Mouse (Mus musculus): ENCODE results near the gene Lbx2.

Gene Lbx2

DNA sequence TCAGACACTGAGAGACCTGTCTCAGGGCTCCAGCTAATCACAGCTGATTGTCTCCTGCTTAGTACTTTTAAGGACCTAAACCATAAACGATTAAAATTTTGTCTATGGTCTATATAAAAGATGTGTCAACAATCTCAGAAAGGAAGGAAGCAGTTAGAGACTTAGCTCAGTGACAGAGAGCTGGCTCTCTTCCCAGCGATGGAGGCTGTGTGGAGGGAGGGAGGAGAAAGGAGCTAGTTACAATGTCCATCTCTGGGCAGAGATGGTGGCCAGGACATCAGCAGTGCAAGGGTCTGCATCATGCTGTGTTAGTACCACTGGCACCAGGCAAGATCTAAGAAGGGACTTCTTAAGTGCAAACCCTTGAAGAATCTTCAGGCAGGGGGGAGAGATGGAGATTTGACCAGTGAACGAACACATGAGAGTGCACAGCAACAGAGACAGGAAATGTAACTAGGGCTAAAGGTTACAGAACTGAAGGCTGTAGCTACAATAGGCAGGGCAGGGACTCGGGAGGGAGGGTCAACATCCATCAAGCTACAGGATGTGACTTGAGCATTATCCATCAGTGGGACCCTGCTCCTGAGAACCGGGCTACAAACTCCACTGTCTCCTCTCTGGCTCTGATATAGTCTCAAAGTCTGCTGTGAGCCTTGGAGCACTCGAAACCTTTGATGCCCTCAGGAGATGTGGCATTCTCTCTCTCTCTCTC lies 6.4 kb downstream of the Lbx2 start:
- no peak for TF ChIP-seq GATA4 (IDR thresholded peaks at IDR 0.05; ENCODE audit: insufficient replicate concordance, low read length)

DNA sequence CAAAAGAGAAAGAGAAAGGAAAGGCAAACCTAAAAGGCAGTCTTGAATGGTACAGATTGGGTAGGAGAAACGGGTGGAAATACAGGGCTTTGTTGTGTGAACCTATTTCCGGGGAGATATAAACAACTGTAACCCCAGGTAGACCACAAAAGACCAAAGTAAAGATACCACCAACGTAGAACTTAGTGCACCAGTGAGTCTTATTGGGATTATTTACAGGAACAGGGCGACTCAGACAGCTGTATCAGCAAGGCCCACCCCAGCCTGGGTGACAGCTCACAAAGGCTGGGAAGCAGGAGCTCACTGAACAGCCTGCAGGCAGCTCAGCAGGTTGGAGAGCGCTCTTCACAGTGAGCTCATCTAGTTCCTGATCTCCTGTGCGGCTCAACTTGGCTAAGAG lies 9.8 kb downstream of the Lbx2 start:
- no peak for TF ChIP-seq GATA4 (IDR thresholded peaks at IDR 0.05; ENCODE audit: insufficient replicate concordance, low read length)

DNA sequence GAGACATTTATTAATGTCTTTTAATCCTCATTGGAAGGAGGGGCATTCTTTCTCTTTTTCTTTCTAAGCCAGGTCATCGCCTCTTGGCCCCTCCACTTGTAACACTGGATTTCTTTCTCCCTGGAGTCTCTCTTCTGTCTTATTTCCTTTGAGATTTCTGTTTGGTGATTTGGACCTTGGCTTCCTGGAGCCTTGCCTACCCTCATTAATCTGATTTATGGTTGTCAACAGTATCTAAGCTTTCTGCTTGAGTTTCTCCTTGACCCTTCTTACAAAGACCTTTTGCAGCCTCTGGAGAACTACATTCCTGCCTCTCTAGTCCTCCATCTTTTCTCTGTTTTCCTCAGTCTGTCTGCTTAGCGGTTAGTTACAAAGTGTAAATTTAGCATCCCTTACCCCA lies 12.2 kb downstream of the Lbx2 start:
- TF ChIP-seq GATA4 (IDR thresholded peaks at IDR 0.05; ENCODE audit: insufficient replicate concordance, low read length) = no peak

DNA sequence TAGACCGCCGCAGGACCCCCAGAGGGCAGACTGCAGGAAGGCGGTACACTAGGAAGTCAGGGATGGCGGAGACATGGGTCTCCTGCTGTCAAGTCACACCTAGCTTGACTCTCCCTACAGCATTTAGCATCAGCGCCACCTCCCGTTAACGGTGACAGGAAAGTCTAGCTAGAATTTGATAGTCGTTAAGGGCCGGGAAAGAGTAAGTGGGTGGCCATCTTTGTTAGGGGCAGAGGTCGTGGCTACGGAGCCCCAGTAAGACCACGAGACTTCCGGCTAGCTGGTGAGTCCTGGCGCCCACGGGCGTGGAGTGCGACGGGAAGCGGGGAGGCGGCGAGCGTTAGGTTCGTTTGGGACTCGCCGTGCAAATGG lies 15.1 kb downstream of the Lbx2 start, which contains the start of the genes Ccdc142 and Gm42688:
TSS of gene Ccdc142 (plus strand) at position 286 of the 372 bp plus-strand sequence.
TSS of gene Gm42688 (plus strand) at position 302 of the 372 bp plus-strand sequence.
- no peak; the same call in 1 of the 2 replicates for TF ChIP-seq GATA4 (IDR thresholded peaks at IDR 0.05; ENCODE audit: insufficient replicate concordance, low read length)

DNA sequence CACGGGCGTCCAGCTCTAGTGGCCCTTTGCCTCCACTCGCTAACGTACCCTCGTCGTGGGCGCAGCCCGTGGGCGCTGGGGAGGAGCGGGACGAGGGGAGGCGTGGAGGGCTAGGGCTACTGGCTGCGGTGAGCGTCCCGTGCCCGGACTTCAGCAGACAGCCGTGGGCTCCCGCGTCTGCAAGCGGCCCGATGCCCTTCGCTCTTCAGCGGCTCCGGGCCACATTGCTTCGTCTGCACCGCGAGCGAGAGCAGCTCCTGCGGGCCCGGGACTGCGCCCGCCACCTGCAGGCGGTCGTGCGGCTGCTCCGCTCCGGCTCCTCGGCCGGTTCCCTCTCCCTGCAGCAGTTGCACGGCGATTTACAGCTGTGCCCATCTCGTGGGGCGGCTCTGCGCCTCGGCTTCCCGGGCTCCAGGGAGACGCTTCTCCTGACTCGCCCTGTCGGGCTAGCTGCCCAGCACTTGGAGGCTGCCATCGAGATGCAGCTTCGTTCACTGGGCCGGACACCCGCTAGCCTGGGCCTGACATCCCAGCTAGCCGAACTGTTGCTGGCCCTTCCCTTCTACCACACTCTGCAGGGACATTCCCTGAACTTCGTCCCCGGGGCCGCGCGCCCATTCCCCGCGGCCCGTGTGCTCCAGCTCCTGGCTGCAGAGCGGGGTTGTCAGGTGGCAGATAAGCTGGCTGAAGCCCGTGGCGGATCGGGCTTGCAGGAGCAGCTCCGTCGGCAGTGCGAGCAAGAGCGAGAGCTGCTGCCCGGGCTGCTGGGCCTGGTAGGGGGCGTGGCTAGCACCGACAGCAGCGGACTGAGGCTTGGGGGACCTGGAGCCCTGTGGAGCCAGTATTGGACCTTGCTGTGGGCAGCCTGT lies 15.8 kb downstream of the Lbx2 start:
- TF ChIP-seq GATA4 (IDR thresholded peaks at IDR 0.05; ENCODE audit: insufficient replicate concordance, low read length) = no peak; the same call in 1 of the 2 replicates

DNA sequence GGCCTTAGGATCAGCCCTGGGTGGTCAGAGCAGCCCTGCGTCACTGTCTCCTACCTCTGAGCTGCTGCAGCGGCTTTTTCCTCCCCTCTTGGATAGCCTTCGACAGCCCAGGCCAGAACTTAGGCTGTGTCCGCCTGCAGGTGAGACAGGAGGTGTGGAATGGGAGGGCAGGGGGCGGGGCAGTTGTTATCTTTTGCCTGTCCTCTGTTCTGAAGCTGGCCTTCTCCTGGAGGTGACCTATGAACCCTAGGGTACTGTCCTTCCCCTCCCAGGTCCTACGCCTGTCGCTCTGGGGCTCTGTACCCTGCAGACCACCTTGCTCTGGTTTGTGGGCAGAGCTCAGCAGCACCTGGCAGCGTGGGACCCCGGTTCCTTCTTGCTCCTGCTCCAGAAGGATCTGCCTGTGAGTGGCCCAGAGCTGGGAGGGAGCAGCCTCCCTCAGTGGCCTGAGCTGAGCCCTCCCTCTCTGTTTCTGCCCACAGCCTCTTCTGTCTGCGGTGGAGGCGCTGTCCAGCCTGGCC lies 17.0 kb downstream of the Lbx2 start:
- TF ChIP-seq GATA4 (IDR thresholded peaks at IDR 0.05; ENCODE audit: insufficient replicate concordance, low read length) = peak; percentile 72; the same call in 1 of the 2 replicates

DNA sequence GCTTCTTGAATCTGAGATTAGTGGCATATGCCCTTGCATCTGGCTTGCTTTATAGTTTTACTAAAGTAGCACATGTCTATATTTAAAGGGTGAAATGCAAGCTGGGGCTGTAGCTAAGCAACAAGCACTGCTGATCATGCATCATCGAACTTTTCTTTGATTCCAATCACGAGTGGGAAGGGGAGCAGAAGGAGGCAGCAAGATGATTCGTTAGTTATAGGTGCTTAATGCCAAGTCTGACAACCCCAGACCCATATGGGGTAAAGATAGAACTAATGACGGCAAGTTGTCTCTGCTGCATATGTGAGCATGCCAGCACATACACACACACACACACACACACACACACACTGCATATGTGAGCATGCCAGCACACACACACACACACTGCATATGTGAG lies 18.0 kb downstream of the Lbx2 start:
- no peak for TF ChIP-seq GATA4 (IDR thresholded peaks at IDR 0.05; ENCODE audit: insufficient replicate concordance, low read length)

DNA sequence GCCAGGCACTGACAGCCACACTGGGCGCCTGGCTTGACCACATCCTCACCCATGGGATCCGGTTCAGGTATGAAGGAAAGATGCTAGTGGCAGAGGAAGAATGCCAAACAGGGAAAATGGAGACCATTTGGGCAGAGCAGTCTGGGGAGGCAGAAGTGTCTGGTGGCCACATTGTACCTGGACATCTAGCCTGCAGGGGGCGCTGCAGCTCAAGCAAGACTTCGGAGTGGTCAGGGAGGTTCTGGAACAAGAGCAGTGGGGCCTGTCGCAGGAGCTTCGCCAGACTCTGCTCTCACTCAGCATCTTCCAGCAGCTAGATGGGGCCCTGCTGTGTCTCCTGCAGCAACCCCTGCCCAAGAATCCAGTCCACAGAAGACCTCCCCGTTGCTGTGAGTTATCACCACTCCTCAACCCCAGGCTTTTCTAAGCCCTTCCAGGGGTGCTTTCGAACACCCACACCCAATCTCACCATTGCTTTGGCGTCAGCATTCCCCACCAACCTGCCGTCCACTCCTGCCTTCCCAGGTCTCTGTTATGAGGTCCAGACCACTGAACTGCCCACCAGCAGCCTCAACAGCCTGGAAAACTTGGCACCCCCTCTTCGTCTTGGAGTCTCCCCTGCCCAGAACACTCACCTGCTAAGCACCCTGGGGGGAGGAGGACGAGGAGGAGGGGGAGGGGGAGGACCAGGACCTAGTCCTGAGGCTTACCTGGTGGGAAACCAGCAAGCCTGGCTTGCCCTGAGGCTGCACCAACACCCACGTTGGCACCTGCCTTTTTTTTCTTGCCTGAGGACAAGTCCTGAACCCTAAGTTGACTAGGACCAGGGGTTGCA lies 21.6 kb downstream of the Lbx2 start:
- no peak for TF ChIP-seq GATA4 (IDR thresholded peaks at IDR 0.05; ENCODE audit: insufficient replicate concordance, low read length)

DNA sequence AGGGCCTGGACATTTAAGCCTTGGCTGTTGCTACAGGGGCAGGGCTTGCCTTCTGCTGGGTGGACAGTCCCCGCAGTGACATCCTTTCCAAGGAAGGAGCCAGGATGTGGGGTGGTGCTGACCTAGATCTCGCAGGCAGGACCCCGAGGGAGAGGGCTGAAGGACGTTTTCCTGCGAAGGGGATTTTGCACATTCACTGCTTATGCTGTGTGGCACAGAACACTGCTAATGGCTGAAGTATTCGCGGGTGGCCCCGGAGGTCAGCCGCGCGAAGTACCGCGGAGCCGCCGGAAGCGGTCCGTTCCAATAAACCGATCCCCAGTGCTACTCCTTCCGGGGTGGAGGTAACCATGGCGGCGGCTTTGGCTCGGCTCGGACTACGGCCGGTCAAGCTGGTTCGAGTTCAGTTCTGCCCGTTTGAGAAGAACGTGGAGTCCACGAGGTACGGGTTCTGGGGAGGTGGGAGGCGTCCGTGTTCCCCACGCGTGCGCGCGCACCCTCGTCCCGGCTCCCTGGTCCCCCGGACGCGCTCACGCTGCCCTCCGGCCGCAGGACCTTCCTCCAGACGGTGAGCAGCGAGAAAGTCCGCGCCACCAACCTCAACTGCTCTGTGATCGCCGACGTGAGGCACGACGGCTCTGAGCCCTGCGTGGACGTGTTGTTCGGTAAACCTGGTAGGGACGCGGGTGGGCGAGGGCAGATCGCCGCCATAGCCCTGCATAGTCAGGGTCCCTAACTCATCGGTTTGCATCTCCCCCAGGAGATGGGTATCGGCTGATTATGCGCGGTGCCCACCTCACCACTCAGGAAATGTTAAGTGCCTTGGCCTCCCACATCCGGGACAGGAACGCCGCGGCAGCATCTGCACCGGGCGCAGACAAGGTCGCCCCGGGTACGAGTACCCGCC lies 22.8 kb downstream of the Lbx2 start, which contains the start of gene Mrpl53:
TSS of gene Mrpl53 (plus strand) at position 279 of the 907 bp plus-strand sequence.
- peak; percentile 4; the same call in 1 of the 2 replicates for TF ChIP-seq GATA4 (IDR thresholded peaks at IDR 0.05; ENCODE audit: insufficient replicate concordance, low read length)

DNA sequence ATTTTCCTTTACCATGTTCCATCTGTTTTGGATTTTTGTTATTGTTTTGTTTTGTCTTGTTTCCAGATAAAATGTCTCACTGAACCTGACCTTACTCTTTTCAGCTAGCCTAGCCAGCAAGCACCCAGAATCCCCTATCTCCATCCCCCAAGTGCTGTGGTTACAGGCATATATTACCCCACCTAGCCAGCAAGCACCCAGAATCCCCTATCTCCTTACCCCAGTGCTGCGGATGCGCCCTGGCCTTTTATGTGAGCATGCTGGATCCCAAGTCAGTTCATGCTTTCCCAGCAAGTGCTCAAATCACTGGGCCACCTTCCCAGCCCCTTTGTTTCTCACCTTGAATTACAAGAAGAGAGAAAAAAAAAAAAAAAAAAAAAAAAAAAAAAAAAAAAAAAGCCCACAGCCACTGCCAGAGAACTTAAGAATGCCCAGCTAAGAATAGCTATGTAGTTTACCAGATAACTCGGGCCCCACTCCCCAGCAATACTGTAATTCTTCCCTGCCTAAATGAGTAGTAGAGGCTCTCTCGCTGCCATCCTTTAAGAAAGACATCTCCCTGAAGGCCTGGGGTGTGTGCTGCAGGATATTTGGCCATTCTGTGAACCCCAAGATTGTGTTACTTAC lies 25.5 kb downstream of the Lbx2 start:
- TF ChIP-seq GATA4 (IDR thresholded peaks at IDR 0.05; ENCODE audit: insufficient replicate concordance, low read length) = no peak

DNA sequence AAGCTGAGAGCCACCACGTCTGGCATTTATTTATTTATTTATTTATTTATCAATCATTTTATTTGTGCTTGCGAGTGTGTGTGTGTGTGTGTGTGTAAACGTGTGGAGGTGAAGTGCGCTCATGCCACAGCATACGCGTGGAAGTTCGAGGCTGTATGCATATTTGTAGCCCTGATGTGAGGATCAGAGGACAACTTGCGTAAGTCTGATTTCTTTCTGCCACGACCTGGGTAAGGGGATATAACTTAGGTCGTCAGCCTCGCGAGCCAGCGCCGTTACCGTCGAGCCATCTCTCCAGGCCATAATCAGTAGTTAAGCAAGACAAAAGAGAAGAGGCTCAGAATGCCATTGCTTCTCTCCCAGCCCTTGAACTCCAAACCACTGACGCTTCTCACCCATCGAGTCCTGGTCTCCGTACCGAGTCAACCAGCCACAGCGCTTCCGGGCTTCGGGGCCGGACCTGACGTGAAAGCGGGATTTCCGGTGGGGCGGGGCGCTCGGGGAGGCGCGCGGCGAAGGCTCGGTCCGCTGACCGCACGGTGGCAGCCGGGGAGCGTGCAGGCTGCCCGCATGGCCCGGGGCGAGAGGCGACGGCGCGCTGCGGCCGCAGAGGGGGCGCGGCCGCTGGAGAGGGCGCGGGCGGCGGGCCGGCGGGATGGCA lies 29.0 kb downstream of the Lbx2 start, which contains the start of gene Mogs:
TSS of gene Mogs (plus strand) at position 486 of the 661 bp plus-strand sequence.
- TF ChIP-seq GATA4 (IDR thresholded peaks at IDR 0.05; ENCODE audit: insufficient replicate concordance, low read length) = no peak; the same call in 1 of the 2 replicates

DNA sequence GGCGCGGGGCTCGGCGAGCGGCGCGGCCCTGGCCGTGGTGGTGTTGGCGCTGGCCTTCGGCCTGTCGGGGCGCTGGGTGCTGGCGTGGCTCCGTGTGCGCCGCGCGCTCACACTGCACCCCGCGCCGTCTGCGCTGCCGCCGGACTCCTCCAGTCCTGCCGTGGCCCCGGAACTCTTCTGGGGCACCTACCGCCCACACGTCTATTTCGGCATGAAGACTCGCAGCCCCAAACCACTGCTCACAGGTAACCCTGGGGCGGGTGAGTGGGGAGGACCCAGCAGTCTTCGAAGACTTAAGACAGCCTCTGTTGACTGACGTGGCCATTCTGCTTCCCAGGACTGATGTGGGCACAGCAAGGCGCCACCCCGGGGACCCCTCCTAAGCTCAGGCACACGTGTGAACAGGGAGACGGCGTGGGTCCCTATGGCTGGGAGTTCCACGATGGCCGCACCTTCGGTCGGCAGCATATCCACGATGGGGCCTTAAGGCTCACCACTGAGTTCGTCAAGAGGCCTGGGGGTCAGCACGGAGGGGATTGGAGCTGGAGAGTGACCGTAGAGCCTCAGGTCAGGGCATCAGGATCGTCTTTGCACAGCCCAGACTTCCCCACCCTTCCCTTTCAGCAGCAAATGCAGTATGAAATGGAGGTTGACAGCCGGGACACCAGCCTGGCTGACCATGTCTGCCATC lies 29.7 kb downstream of the Lbx2 start:
- no peak for TF ChIP-seq GATA4 (IDR thresholded peaks at IDR 0.05; ENCODE audit: insufficient replicate concordance, low read length)
